Mouse (Mus musculus): ENCODE measurements at regions not wholly inside any gene's neighbourhood (a gene's known extent, or its start where the extent isn't known, plus 50 kb on each side); places are given as distances from the start of the nearest gene placed in this dataset.

GRCm38 (mm10) chr12:9261662-9262061, 231.9 kb downstream of the Ttc32 start:
- no peak for DNase-seq (ENCODE audit: low spot score in 2 of 2)

GRCm38 (mm10) chr12:9266221-9266620, 236.4 kb downstream of the Ttc32 start:
- DNase-seq (ENCODE audit: low spot score in 2 of 2): no peak

GRCm38 (mm10) chr12:9271484-9271883, 241.7 kb downstream of the Ttc32 start:
- DNase-seq (ENCODE audit: low spot score in 2 of 2): no peak

- DNase-seq (ENCODE audit: low spot score in 2 of 2): no peak
These were observed 244.4 kb downstream of the Ttc32 start for GRCm38 (mm10) chr12:9274181-9274580.

GRCm38 (mm10) chr12:9275697-9276096, 245.9 kb downstream of the Ttc32 start:
- DNase-seq (ENCODE audit: low spot score in 2 of 2): no peak

GRCm38 (mm10) chr12:9278735-9279134, 248.9 kb downstream of the Ttc32 start:
- no peak for DNase-seq (ENCODE audit: low spot score in 2 of 2)

GRCm38 (mm10) chr12:9279893-9280605, 250.3 kb downstream of the Ttc32 start:
- DNase-seq (ENCODE audit: low spot score in 2 of 2): no peak

GRCm38 (mm10) chr12:9287271-9287670, 257.5 kb downstream of the Ttc32 start:
- no peak for DNase-seq (ENCODE audit: low spot score in 2 of 2)

GRCm38 (mm10) chr12:9292656-9293055, 262.9 kb downstream of the Ttc32 start:
- no peak for DNase-seq (ENCODE audit: low spot score in 2 of 2)

- DNase-seq (ENCODE audit: low spot score in 2 of 2): no peak
These were observed 265.4 kb downstream of the Ttc32 start for GRCm38 (mm10) chr12:9295211-9295610.

- no peak for DNase-seq (ENCODE audit: low spot score in 2 of 2)
These were observed 269.3 kb downstream of the Ttc32 start for GRCm38 (mm10) chr12:9298848-9299655.

GRCm38 (mm10) chr12:9304146-9304545, 265.8 kb upstream of the Osr1 start:
- peak; percentile 35 to 62 for DNase-seq (ENCODE audit: low spot score in 2 of 2)

GRCm38 (mm10) chr12:9337891-9338672, 231.8 kb upstream of the Osr1 start:
- no peak for DNase-seq (ENCODE audit: low spot score in 2 of 2)

GRCm38 (mm10) chr12:9338801-9339231, 231.1 kb upstream of the Osr1 start:
- no peak for DNase-seq (ENCODE audit: low spot score in 2 of 2)

GRCm38 (mm10) chr12:9340769-9341168, 229.1 kb upstream of the Osr1 start:
- DNase-seq (ENCODE audit: low spot score in 2 of 2): no peak

- DNase-seq (ENCODE audit: low spot score in 2 of 2): no peak
These were observed 224.6 kb upstream of the Osr1 start for GRCm38 (mm10) chr12:9345359-9345758.

- DNase-seq (ENCODE audit: low spot score in 2 of 2): no peak
These were observed 214.4 kb upstream of the Osr1 start for GRCm38 (mm10) chr12:9355512-9355911.

- no peak for DNase-seq (ENCODE audit: low spot score in 2 of 2)
These were observed 212.1 kb upstream of the Osr1 start for GRCm38 (mm10) chr12:9357856-9358255.

GRCm38 (mm10) chr12:9358872-9359271, 211.0 kb upstream of the Osr1 start:
- DNase-seq (ENCODE audit: low spot score in 2 of 2): no peak

GRCm38 (mm10) chr12:9365931-9366330, 204.0 kb upstream of the Osr1 start:
- no peak for DNase-seq (ENCODE audit: low spot score in 2 of 2)

- DNase-seq (ENCODE audit: low spot score in 2 of 2): peak; percentile 11 to 38
These were observed 201.2 kb upstream of the Osr1 start for GRCm38 (mm10) chr12:9368682-9369081.

- no peak for DNase-seq (ENCODE audit: low spot score in 2 of 2)
These were observed 168.0 kb upstream of the Osr1 start for GRCm38 (mm10) chr12:9401956-9402355.
